Mouse (Mus musculus): ENCODE results near the gene Ttc7b. TPM values are rescaled to one million over a fixed set of nuclear protein-coding genes. Genes with fewer than 3 reads are reported as not detected.
A peak's percentile ranks its signal among the peaks of the same experiment; 100 is the strongest.

The Ttc7b gene
- polyA plus RNA-seq, 1 experiment, result 44.5 TPM

DNA sequence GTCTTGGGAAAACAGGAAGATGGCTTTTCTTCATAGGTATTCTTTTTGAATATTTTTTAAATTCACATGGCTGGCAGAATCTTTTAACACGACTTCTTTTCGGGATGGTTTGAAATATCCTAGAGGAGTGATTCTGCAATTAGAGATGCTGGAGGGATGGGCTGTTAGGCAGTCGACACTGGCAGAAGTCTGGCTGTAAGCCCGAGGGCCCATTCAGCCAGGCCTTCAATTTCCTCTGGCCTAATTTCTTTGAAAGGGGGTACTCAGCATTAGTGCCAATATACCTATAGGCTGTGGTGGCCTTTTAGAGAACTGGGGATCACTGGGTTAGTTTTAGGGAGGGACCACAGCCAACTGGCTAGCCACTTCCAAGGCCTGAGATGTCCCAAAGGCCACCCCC lies 211.4 kb downstream of the Ttc7b start:
- TF ChIP-seq CTCF (IDR thresholded peaks at IDR 0.05; ENCODE audit: borderline replicate concordance, extremely low read depth, insufficient read depth, insufficient read length), result no peak
- TF ChIP-seq POLR2A (IDR thresholded peaks at IDR 0.05; ENCODE audit: borderline replicate concordance, extremely low read depth, insufficient read depth, insufficient read length, poor library complexity, severe bottlenecking), result no peak
- DNase-seq (ENCODE audit: low read depth), result peak; percentile 78

DNA sequence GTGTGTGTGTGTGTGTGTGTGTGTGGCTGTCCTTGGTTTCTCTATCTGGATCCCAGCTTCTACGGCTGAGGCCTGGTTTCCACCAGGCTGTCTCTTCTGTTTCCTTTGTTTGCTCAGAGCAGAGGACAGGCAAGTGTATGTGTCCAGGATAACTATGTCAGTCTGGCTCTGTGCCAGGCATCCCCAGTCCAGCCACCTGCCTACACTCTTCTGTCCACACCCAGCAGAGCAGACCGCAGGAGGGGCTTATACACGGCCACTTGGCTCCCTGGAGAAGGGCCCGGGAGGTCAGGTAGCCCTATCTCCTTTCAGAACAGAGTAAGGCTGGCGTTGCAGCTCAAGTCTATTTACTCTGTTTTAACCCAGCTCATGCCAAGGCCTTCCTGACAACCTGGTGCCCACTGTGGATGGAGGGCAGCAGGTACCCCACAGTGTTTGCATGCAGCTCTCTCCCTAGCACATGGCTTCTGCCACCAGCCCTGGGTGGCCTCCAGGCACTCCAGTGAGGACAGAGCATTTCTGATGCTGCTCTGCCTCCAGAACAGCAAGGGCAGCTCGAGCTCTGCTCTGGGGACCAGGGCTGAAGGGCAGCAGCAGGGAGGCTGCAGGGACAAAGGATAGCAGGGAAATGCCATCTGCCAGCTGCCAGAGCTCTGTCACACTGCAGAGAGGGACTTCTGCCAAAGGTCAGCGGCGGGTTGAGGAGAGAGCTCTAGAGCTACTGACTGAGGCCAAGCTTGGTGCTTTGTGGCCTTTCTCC lies 212.9 kb downstream of the Ttc7b start:
- peak; percentile 78 for DNase-seq (ENCODE audit: low read depth)

DNA sequence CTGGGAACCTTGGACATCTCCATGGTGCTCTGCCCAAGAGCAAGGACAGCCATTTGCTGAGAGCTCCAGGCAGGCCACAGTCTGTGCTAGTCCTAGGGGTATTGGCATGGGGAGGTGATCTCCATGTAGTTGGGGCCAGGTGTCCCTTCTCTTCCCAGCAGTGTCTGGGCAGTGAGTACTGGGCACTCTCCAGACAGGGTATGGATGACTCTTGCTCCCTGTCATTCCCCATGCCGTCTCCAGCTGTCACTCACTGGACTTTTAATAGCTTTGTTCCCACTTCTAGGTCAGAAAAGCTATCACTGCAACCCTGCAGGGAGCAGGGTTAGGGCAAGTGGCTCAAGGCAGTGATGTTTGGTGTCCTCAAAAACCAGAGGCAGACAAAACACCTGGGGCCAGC lies 214.3 kb downstream of the Ttc7b start:
- no peak for DNase-seq (ENCODE audit: low read depth)
- TF ChIP-seq CTCF (IDR thresholded peaks at IDR 0.05; ENCODE audit: borderline replicate concordance, extremely low read depth, insufficient read depth, insufficient read length) (no peak), POLR2A (IDR thresholded peaks at IDR 0.05; ENCODE audit: borderline replicate concordance, extremely low read depth, insufficient read depth, insufficient read length, poor library complexity, severe bottlenecking) (no peak)

More for the DNA sequence above, 212.9 kb downstream of the Ttc7b start:
- TF ChIP-seq POLR2A (IDR thresholded peaks at IDR 0.05; ENCODE audit: borderline replicate concordance, extremely low read depth, insufficient read depth, insufficient read length, poor library complexity, severe bottlenecking) (no peak), CTCF (IDR thresholded peaks at IDR 0.05; ENCODE audit: borderline replicate concordance, extremely low read depth, insufficient read depth, insufficient read length) (no peak)

- no peak for TF ChIP-seq POLR2A (IDR thresholded peaks at IDR 0.05; ENCODE audit: borderline replicate concordance, extremely low read depth, insufficient read depth, insufficient read length, poor library complexity, severe bottlenecking)
- no peak for TF ChIP-seq CTCF (IDR thresholded peaks at IDR 0.05; ENCODE audit: borderline replicate concordance, extremely low read depth, insufficient read depth, insufficient read length)
- DNase-seq (ENCODE audit: low read depth), result no peak
Measured at GRCm38 (mm10) chr12:100305051-100305673, 215.5 kb downstream of the Ttc7b start.

DNA sequence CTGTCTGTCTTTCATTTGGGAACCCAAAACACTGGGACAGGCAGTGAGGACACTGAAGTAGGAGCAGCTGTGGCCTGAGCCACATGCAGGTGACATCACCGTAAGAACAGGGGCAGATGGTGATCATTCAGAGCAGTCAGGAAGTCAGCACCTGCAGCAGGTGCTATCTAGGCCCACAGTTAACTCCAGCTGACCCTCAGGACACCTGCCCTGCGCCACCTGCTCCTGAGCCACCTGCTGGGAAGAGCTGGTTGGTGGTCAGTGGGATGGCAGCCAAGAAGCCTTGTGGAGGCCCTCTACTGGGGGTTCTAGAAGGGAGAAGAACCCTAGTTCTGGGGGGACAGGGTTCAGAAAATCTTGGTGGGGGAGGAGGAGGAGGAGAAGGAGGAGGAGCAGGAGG lies 216.3 kb downstream of the Ttc7b start:
- TF ChIP-seq CTCF (IDR thresholded peaks at IDR 0.05; ENCODE audit: borderline replicate concordance, extremely low read depth, insufficient read depth, insufficient read length), result no peak
- TF ChIP-seq POLR2A (IDR thresholded peaks at IDR 0.05; ENCODE audit: borderline replicate concordance, extremely low read depth, insufficient read depth, insufficient read length, poor library complexity, severe bottlenecking), result no peak

GRCm38 (mm10) chr12:100303141-100303540 lies 217.5 kb downstream of the Ttc7b start:
- TF ChIP-seq POLR2A (IDR thresholded peaks at IDR 0.05; ENCODE audit: borderline replicate concordance, extremely low read depth, insufficient read depth, insufficient read length, poor library complexity, severe bottlenecking) (no peak), CTCF (IDR thresholded peaks at IDR 0.05; ENCODE audit: borderline replicate concordance, extremely low read depth, insufficient read depth, insufficient read length) (no peak)
- no peak for DNase-seq (ENCODE audit: low read depth)

More for the DNA sequence above, 216.3 kb downstream of the Ttc7b start:
- no peak for DNase-seq (ENCODE audit: low read depth)

DNA sequence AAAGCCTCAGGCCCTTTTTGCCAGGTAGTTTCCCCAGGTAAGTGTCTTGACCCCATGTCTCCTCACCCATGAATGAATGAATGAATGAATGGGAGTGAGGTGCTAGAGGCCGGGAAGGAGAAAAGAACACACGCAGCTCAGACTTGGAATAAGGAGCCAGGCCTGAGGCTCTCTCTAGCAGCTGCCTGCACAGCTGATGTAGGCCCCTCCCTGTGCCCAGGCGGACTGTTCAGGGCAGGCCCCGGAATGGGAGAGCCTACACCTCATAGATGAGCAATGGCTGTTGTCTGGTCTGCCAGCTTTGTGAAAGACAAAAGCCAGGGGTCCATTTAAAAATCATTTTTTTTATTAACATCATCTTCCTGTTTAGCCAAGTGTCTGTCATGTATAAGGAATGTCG lies 220.2 kb downstream of the Ttc7b start:
- DNase-seq (ENCODE audit: low read depth), result no peak
- TF ChIP-seq POLR2A (IDR thresholded peaks at IDR 0.05; ENCODE audit: borderline replicate concordance, extremely low read depth, insufficient read depth, insufficient read length, poor library complexity, severe bottlenecking), result no peak
- no peak for TF ChIP-seq CTCF (IDR thresholded peaks at IDR 0.05; ENCODE audit: borderline replicate concordance, extremely low read depth, insufficient read depth, insufficient read length)

GRCm38 (mm10) chr12:100299322-100299726 lies 221.3 kb downstream of the Ttc7b start:
- TF ChIP-seq CTCF (IDR thresholded peaks at IDR 0.05; ENCODE audit: borderline replicate concordance, extremely low read depth, insufficient read depth, insufficient read length) (no peak), POLR2A (IDR thresholded peaks at IDR 0.05; ENCODE audit: borderline replicate concordance, extremely low read depth, insufficient read depth, insufficient read length, poor library complexity, severe bottlenecking) (no peak)
- DNase-seq (ENCODE audit: low read depth), result no peak

DNA sequence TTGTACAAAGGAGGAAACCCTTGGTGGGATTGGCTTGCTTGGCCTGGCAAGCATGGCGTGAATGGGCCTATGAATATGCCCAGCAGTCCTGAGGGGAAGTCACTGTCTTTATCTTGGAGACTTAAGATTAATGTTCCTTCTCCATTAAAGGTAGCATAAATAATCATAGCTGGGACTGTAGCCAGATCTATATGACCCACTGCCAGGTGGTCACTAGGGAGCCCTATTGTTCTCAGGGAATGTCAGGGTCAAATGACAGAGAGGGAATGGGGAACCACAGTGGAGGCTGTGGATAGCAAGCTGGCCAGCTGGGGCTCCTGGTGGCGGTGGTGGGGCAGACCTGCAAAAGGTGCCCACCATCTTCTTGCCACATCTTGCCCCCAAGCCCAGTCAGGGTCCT lies 221.8 kb downstream of the Ttc7b start:
- no peak for TF ChIP-seq POLR2A (IDR thresholded peaks at IDR 0.05; ENCODE audit: borderline replicate concordance, extremely low read depth, insufficient read depth, insufficient read length, poor library complexity, severe bottlenecking)
- no peak for TF ChIP-seq CTCF (IDR thresholded peaks at IDR 0.05; ENCODE audit: borderline replicate concordance, extremely low read depth, insufficient read depth, insufficient read length)
- DNase-seq (ENCODE audit: low read depth), result no peak

DNA sequence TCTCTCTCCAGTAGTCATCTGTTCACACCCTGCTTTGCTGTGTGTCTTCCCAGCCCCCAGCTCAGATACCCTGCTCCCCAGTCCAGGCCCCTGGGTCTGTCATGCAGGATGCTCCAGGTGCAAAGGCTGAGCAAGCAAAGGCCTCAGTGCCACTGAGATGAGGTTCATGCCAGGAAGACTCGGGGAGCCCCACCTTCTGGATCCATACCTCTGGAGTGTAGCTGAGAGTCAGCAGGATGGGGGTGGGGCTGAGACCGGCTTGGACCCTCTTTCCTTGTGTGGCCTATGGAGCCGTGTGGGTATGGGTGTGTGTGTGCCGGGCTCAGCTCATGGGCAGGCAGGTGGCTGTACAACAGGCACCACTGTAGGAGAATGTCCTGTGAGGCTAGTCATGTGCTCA lies 222.7 kb downstream of the Ttc7b start:
- TF ChIP-seq CTCF (IDR thresholded peaks at IDR 0.05; ENCODE audit: borderline replicate concordance, extremely low read depth, insufficient read depth, insufficient read length) (no peak), POLR2A (IDR thresholded peaks at IDR 0.05; ENCODE audit: borderline replicate concordance, extremely low read depth, insufficient read depth, insufficient read length, poor library complexity, severe bottlenecking) (no peak)
- DNase-seq (ENCODE audit: low read depth), result no peak

DNA sequence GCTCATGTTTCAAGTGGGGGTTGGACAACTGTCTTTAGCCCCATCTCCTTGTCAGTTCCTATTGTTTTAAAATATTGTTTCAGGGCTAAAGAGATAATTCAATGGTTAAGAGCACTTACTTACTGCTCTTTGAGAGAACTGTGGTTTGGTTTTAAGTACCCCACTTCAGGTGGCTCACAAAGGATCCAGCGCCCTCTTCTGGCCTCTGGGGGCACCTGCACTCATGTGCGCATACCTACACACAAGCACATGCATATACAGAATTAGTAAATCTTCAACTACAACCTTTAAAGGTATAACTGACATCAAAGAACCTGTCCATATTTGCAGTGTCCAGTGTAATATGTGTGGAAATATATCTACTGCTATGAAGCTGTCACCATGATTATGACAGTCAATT lies 226.2 kb downstream of the Ttc7b start:
- TF ChIP-seq CTCF (IDR thresholded peaks at IDR 0.05; ENCODE audit: borderline replicate concordance, extremely low read depth, insufficient read depth, insufficient read length), result no peak
- no peak for TF ChIP-seq POLR2A (IDR thresholded peaks at IDR 0.05; ENCODE audit: borderline replicate concordance, extremely low read depth, insufficient read depth, insufficient read length, poor library complexity, severe bottlenecking)

DNA sequence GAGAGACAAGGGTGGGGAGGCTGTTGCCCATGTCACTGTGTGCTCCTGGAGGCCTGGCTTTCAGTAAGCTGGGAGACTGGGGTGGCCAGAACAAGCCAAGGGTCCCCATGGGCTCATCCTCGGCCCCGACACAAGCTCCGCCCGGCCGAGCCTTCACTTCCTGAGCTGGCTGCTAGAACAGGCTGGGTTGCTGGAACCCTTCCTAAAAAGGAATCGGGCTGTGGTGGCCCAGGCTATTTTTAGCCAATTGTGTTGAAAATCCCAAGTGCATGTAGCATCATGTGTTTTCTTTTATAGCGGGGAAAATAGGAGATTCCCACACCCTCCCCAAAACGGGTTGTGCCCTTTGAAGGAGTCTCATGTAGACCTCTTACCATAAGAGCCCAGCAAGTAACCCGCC lies 226.7 kb downstream of the Ttc7b start:
- DNase-seq (ENCODE audit: low read depth), result no peak

More for the DNA sequence above, 226.2 kb downstream of the Ttc7b start:
- no peak for DNase-seq (ENCODE audit: low read depth)

More for the DNA sequence above, 226.7 kb downstream of the Ttc7b start:
- TF ChIP-seq POLR2A (IDR thresholded peaks at IDR 0.05; ENCODE audit: borderline replicate concordance, extremely low read depth, insufficient read depth, insufficient read length, poor library complexity, severe bottlenecking) (no peak), CTCF (IDR thresholded peaks at IDR 0.05; ENCODE audit: borderline replicate concordance, extremely low read depth, insufficient read depth, insufficient read length) (no peak)

Data from brain, embryonic 14.5 days (tissue).